23 mouse cellular contexts compared by ENCODE assay signal in genomic region chr16:32764550-32764949, GRCm38 (mm10). TPM values are rescaled to one million over a fixed set of nuclear protein-coding genes. Genes with fewer than 3 reads are reported as not detected.
DNase-seq lines count a peak whose midpoint lies in the region; ATAC-seq and TF ChIP-seq lines count a peak whose summit lies in the region.
"Had no signal": no experiment of that assay in that cellular context is flagged by ENCODE, and none has a peak within 500 bp of the region (broad histone marks: within the 10 kb centered on the region; RNA-seq: fewer than 3 reads in every experiment).

No protein-coding gene starts in this region.

- peak; percentile 21; the same call in 1 of the 2 replicates for TF ChIP-seq CTCF in intestine, postnatal 0 days (IDR thresholded peaks at IDR 0.05; ENCODE audit: low read depth)
- TF ChIP-seq CTCF in liver, postnatal 0 days (IDR thresholded peaks at IDR 0.05; ENCODE audit: low read depth) = peak; percentile 55

- no peak for DNase-seq in liver, postnatal 0 days
- DNase-seq in liver = no peak
- DNase-seq: adrenal gland, adult 2 months; adrenal gland, postnatal 10 days; adrenal gland, postnatal 25 days; B cell, adult 2 months; cerebellum, adult 11-12 months; cerebellum, adult 2 months; cerebellum, adult 9-10 months; cerebellum, postnatal 25 days; forebrain, postnatal 0 days had no signal

- H3K9ac ChIP-seq in intestine, postnatal 0 days (ENCODE audit: low read depth, low read length) = no peak overlapping the region
- no peak overlapping the region for H3K9ac ChIP-seq in intestine, embryonic 15.5 days
- no peak overlapping the region for H3K9ac ChIP-seq in liver, postnatal 0 days (replicated peaks)
- H3K9ac ChIP-seq: embryonic facial prominence, embryonic 12.5 days; forebrain, embryonic 13.5 days; forebrain, embryonic 15.5 days; forebrain, postnatal 0 days had no signal

- no peaks in the 10 kb centered on the region for H3K4me1 ChIP-seq in intestine, postnatal 0 days (replicated peaks; ENCODE audit: control insufficient read depth, insufficient read depth, low read length)
- no peaks in the 10 kb centered on the region for H3K4me1 ChIP-seq in intestine, embryonic 15.5 days (replicated peaks)
- H3K4me1 ChIP-seq in liver, postnatal 0 days (ENCODE audit: insufficient read depth) = peaks cover 9% of the 10 kb centered on the region; the same call in 1 of the 2 replicates
- H3K4me1 ChIP-seq: forebrain, embryonic 13.5 days; forebrain, embryonic 15.5 days had no signal

- no peak overlapping the region for H3K4me2 ChIP-seq in intestine, postnatal 0 days (replicated peaks; ENCODE audit: low read depth)
- no peak overlapping the region for H3K4me2 ChIP-seq in intestine, embryonic 15.5 days (replicated peaks)
- no peak overlapping the region for H3K4me2 ChIP-seq in liver, postnatal 0 days (ENCODE audit: low read depth, low read length)
- H3K4me2 ChIP-seq: embryonic facial prominence, embryonic 12.5 days; forebrain, embryonic 13.5 days; forebrain, embryonic 15.5 days had no signal

- no peaks in the 10 kb centered on the region for H3K36me3 ChIP-seq in intestine, postnatal 0 days (ENCODE audit: control insufficient read depth, insufficient read depth)
- H3K36me3 ChIP-seq in intestine, embryonic 15.5 days = no peaks in the 10 kb centered on the region
- H3K36me3 ChIP-seq in liver, postnatal 0 days (replicated peaks; ENCODE audit: insufficient read depth, low read length) = no peaks in the 10 kb centered on the region
- H3K36me3 ChIP-seq: embryonic facial prominence, embryonic 10.5 days; embryonic facial prominence, embryonic 12.5 days; forebrain, embryonic 15.5 days had no signal

- no peak overlapping the region for H3K27ac ChIP-seq in intestine, postnatal 0 days (ENCODE audit: low read depth, low read length)
- no peak overlapping the region for H3K27ac ChIP-seq in intestine, embryonic 15.5 days
- H3K27ac ChIP-seq in liver, postnatal 0 days (ENCODE audit: low read depth) = no peak overlapping the region
- H3K27ac ChIP-seq: embryonic facial prominence, embryonic 10.5 days; embryonic facial prominence, embryonic 12.5 days; forebrain, embryonic 13.5 days; forebrain, embryonic 15.5 days had no signal

- TF ChIP-seq EP300 in liver, postnatal 0 days (IDR thresholded peaks at IDR 0.05; ENCODE audit: low read depth) = no peak

- no peak for ATAC-seq in intestine, postnatal 0 days
- no peak for ATAC-seq in intestine, embryonic 15.5 days
- ATAC-seq in liver, postnatal 0 days = peak; percentile 46; the same call in 1 of the 2 replicates
- ATAC-seq in cerebellum, adult (ENCODE audit: insufficient number of reproducible peaks, low FRiP score, low TSS enrichment) = no peak
- ATAC-seq: CD4-positive, CD25-positive, alpha-beta regulatory T cell, adult 4 months; forebrain, embryonic 13.5 days; forebrain, embryonic 15.5 days; forebrain, postnatal 0 days had no signal

- no peak overlapping the region for H3K4me3 ChIP-seq in intestine, postnatal 0 days (ENCODE audit: low read depth, low read length)
- H3K4me3 ChIP-seq in intestine, embryonic 15.5 days (replicated peaks) = no peak overlapping the region
- no peak overlapping the region for H3K4me3 ChIP-seq in liver, postnatal 0 days (ENCODE audit: low read depth, low read length)
- H3K4me3 ChIP-seq: embryonic facial prominence, embryonic 10.5 days; embryonic facial prominence, embryonic 12.5 days; forebrain, embryonic 13.5 days; forebrain, embryonic 15.5 days had no signal

- WGBS in intestine, postnatal 0 days = 91% methylated on average over 2 of the region's 2 CpGs
- WGBS in intestine, embryonic 15.5 days = 85% methylated on average over 2 of the region's 2 CpGs
- 59% methylated on average over 2 of the region's 2 CpGs for WGBS in liver, postnatal 0 days (ENCODE audit: insufficient replicate concordance)

- no peaks in the 10 kb centered on the region for H3K27me3 ChIP-seq in intestine, postnatal 0 days (replicated peaks; ENCODE audit: control insufficient read depth, insufficient read depth, low read length)
- no peaks in the 10 kb centered on the region for H3K27me3 ChIP-seq in intestine, embryonic 15.5 days (replicated peaks)
- no peaks in the 10 kb centered on the region for H3K27me3 ChIP-seq in liver, postnatal 0 days (ENCODE audit: insufficient read depth, low read length)
- H3K27me3 ChIP-seq: embryonic facial prominence, embryonic 12.5 days; forebrain, embryonic 13.5 days; forebrain, embryonic 15.5 days had no signal

- H3K9me3 ChIP-seq in intestine, postnatal 0 days (ENCODE audit: control insufficient read depth) = no peaks in the 10 kb centered on the region
- no peaks in the 10 kb centered on the region for H3K9me3 ChIP-seq in intestine, embryonic 15.5 days
- no peaks in the 10 kb centered on the region for H3K9me3 ChIP-seq in liver, postnatal 0 days (ENCODE audit: low read length)
- H3K9me3 ChIP-seq: embryonic facial prominence, embryonic 12.5 days; forebrain, embryonic 13.5 days; forebrain, embryonic 15.5 days had no signal

RNA-seq across cellular contexts. Expression of gene Muc4, which starts 28.9 kb away (rescaled TPM):
- 0.95 and 1.0 TPM in 2 replicates for polyA plus RNA-seq in intestine, postnatal 0 days (2015; fragmentation: Nextera tagmentation; extraction: Ambion mirVana)
- polyA plus RNA-seq in intestine, embryonic 15.5 days (2015; fragmentation: Nextera tagmentation; extraction: Ambion mirVana) = 1.7 and 2.5 TPM in 2 replicates
- polyA plus RNA-seq in liver, postnatal 0 days (2015; fragmentation: Nextera tagmentation; extraction: Ambion mirVana) = 0.49 and 0.64 TPM in 2 replicates
- polyA plus RNA-seq: adrenal gland, adult 2 months; CD4-positive, CD25-positive, alpha-beta regulatory T cell, adult 4 months; forebrain, embryonic 15.5 days; forebrain, postnatal 0 days had no signal

RNA-seq across cellular contexts. Expression of gene Muc20, which starts 32.7 kb away (rescaled TPM):
- not detected in 2 replicates for polyA plus RNA-seq in intestine, postnatal 0 days (2015; fragmentation: Nextera tagmentation; extraction: Ambion mirVana)
- 0.09 TPM in 1 of 2 replicates, not detected in the other for polyA plus RNA-seq in intestine, embryonic 15.5 days (2015; fragmentation: Nextera tagmentation; extraction: Ambion mirVana)
- polyA plus RNA-seq in liver, postnatal 0 days (2015; fragmentation: Nextera tagmentation; extraction: Ambion mirVana) = 0.08 TPM in 1 of 2 replicates, not detected in the other
- polyA plus RNA-seq: adrenal gland, adult 2 months; cerebellum, adult 2 months; cortical plate, adult 2 months; embryonic facial prominence, embryonic 10.5 days; embryonic facial prominence, embryonic 12.5 days; forebrain, embryonic 11.5 days; forebrain, embryonic 13.5 days; forebrain, embryonic 15.5 days; forebrain, postnatal 0 days had no signal

RNA-seq across cellular contexts. Expression of gene Smbd1, which starts 45.7 kb away (rescaled TPM):
- 2.3 and 3.2 TPM in 2 replicates for polyA plus RNA-seq in intestine, postnatal 0 days (2015; fragmentation: Nextera tagmentation; extraction: Ambion mirVana)
- 0.61 and 1.0 TPM in 2 replicates for polyA plus RNA-seq in intestine, embryonic 15.5 days (2015; fragmentation: Nextera tagmentation; extraction: Ambion mirVana)
- 0.33 TPM in 1 of 2 replicates, not detected in the other for polyA plus RNA-seq in liver, postnatal 0 days (2015; fragmentation: Nextera tagmentation; extraction: Ambion mirVana)
- polyA plus RNA-seq: adrenal gland, adult 2 months; brain, embryonic 14.5 days; CD4-positive, CD25-positive, alpha-beta regulatory T cell, adult 4 months; cerebellum, adult 2 months; cortical plate, adult 2 months; embryonic facial prominence, embryonic 10.5 days; embryonic facial prominence, embryonic 12.5 days; embryonic facial prominence, embryonic 14.5 days; forebrain, embryonic 11.5 days; forebrain, embryonic 13.5 days; forebrain, embryonic 15.5 days; forebrain, postnatal 0 days had no signal
